Mouse (Mus musculus) layer of hippocampus, postnatal 10 days (tissue): ENCODE measurements around the gene Gm44503. TPM values are rescaled to one million over a fixed set of nuclear protein-coding genes. Genes with fewer than 3 reads are reported as not detected.

Experiments used
- DNase-seq, 2 experiments: peaks; one replicate each; pipeline ENCODE4 v3.0.0; 2021; ENCODE audit warnings: low spot score in 2 of 2
- long read RNA-seq: library from polyadenylated mRNA; stranded (forward); transcript quantifications from one replicate; pipeline ENCODE4 v2.0.0, GENCODE M21; 2023
- total RNA-seq, 2 experiments: library from RNA; stranded (reverse); gene quantifications; 2 replicates each; pipeline ENCODE4 v1.2.3; 2021

Gene Gm44503
- not detected for total RNA-seq
- long read RNA-seq, partial matches to known transcripts = 0 of 6 reads
- long read RNA-seq, other reads (novel, unspliced or antisense) = 6 of 6 reads

- DNase-seq = peak; percentile 69 to 79
These were observed at the start of gene Gm44503, which contains the start of gene Dyx1c1 for GRCm38 (mm10) chr9:72958521-72959450. Gene Gm44503 (plus strand): TSS chr9:72958852. Gene Dyx1c1 (plus strand): TSS chr9:72958785.

GRCm38 (mm10) chr9:72911381-72911780, 47.3 kb upstream of the Gm44503 start:
- no peak for DNase-seq

DNA sequence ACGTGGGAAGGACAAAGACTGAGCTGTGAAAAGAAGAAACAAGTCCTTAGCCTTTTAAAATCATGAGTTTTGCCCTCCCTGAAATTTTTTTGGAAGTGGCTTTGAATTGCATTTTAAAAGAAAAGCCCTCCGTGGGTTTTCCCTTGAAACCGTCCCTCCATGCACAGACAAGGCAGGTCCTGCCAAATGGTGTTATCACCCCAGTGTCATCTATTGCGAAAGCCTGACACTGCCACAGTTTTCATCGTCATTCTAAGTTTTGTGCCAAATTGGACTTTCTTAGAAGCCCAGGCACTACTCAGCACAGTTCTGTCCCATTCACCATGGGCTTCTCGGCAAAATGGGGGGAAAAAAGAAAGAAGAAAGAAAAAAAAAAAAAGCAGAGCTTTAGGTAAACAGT, 45.1 kb upstream of the Gm44503 start:
- no peak for DNase-seq

GRCm38 (mm10) chr9:72915728-72916127, 42.9 kb upstream of the Gm44503 start:
- no peak for DNase-seq

- no peak for DNase-seq
These were observed 35.6 kb upstream of the Gm44503 start for GRCm38 (mm10) chr9:72923068-72923467.

DNA sequence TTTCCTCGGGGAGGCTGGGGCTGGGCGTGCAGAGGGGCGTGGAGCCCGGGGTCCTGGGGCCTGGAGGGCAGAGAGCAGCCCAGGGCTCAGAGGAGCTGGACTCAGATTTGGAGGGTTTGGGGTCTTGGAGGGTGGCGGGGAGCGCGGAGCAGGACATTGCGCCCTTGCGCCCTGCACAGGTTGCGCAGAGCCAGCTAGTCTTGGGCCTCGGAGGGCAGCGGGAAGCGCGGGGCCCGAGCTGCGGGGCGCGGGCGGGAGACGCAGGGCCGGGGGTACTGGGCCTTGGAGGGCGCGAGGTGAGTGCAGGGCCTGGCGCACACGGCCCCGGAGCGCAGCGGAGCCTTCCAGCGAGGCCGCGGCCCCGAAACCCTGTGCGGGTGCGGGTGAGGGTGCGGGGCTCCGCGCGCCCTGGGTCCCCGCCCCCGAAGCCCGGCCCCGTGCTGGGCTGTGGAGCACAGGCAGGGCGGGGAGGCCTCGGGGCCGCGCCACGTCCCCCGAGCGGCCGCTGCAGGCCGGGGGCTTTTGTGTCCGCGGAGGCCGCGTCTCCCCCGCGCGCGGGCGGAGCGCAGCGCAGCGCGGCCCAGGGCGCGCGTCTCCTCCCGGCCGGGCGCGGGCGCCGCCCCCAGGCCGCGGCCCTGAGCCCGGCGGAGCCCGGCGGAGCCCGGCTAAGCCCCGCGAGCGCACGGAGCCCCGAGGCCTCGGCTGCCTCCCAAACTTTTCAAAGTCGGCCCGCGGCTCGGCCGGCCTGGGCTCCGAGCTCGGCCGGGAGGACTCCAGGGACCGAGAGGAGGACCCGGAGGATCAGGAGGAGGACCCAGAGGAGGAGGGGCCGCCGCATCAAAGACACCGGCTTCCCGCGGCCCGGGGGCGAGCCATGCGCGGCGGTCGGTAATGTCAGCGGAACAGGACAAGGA, 33.4 kb upstream of the Gm44503 start, which contains the start of gene Pygo1:
Pygo1 (plus strand) TSS at position 625 of the 914 bp plus-strand sequence.
- DNase-seq = peak; percentile 42 to 69

DNA sequence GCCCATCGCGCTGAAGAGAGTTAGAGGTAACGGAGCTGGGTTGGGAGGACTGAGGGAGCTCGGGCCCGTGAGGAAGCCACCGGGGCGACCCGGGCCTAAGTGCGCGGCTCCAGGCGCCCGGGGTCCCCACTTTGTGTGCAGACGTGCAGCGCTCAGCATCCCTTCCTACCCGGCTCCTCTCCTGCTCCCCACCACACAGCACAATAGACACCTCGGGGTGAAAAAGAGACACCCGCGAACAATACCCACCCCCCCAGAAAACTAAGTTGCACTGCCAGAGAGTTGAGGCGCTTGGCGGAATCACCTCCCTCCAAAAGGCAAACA, 32.8 kb upstream of the Gm44503 start:
- DNase-seq = peak in 1 of 2 experiments; percentile 55

DNA sequence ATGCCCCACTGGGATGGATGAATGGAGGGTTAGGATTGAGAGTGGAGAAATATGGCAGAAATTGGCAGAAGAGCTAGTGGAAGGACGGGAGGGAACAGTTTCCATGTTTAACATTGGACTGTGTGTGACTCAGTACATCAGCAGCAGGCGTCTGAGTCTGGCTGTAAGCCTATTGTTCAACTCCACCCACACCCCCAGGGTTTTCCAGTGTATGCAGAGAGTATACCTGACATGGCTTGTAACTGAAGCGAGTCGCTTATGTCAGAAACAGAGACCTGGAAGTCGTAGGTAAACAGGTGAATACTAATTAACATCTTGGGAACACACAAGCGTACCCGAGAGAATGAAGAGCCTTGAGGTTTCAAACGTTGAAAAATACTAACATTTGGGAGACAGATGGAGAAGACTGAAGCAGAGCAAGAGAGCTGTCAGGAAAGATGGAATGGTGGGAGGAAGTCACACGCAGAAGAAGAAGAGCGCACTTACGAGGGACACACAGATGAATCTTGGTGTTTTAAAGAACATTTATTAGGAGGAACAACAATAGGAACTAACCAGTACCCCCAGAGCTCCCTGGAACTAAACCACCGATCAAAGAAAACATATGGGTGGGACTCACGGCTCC, 27.4 kb upstream of the Gm44503 start:
- DNase-seq = peak; percentile 27 to 50

DNA sequence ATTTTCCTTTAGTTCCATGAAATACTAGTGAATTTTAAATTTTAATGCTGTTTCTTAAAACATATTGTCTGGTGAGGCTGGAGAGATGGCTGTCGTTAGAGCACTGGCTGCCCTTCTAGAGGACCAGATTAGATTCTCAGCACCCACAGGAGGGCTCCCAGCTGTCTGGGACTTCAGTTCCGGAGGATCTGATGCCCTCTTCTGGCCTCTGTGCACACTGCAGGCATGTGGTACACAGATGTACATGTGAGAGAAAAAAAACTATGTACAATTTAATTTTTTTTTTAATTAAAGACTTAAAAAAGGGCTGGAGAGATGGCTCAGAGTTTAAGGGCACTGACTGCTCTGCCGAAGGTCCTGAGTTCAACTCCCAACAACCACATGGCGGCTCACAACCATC, 23.3 kb upstream of the Gm44503 start:
- no peak for DNase-seq

DNA sequence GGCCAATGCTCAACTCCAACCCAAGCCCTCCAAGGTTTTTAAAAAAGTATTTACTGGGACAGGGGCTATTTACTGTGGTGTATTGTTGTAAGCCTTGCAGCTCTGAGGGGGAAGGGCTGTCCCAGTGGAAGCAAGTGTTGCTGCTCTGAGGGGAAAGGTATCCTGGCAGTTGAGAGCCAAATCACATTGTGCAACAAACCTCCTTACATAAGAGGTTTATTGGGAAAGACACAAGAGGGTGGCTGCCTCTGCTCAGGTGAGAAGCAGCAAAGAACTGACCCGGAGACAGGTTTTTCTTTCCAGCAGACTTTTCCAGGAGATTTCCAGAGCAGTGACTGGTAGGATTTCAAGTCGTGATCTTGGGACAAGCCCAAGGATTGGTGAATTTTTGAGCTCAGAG, 22.4 kb upstream of the Gm44503 start:
- DNase-seq = no peak

DNA sequence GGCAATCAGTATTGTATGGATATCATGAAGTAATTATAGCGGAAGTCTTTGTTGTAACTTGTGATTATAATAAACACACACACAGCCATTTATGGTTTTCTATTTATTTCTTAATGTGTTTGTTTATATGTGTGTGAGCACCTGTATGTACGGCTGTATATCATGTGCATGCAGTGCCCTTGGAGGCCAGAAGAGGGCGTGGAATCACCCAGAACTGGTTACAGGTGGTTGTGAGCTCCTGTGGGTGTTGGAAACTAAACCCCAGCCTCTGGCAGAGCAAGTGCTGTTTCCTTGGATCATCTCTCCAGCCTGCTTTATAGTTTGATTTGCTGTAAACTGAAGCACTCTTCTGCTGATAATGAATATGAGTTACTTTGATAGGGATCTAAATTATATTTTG, 15.2 kb upstream of the Gm44503 start:
- no peak for DNase-seq

- no peak for DNase-seq
These were observed 14.4 kb upstream of the Gm44503 start for GRCm38 (mm10) chr9:72944286-72944685.

- no peak for DNase-seq
These were observed 11.6 kb upstream of the Gm44503 start for GRCm38 (mm10) chr9:72947010-72947409.

- DNase-seq = no peak
These were observed 9.1 kb upstream of the Gm44503 start for GRCm38 (mm10) chr9:72949572-72949971.

- no peak for DNase-seq
These were observed 3.9 kb upstream of the Gm44503 start for GRCm38 (mm10) chr9:72954746-72955145.

DNA sequence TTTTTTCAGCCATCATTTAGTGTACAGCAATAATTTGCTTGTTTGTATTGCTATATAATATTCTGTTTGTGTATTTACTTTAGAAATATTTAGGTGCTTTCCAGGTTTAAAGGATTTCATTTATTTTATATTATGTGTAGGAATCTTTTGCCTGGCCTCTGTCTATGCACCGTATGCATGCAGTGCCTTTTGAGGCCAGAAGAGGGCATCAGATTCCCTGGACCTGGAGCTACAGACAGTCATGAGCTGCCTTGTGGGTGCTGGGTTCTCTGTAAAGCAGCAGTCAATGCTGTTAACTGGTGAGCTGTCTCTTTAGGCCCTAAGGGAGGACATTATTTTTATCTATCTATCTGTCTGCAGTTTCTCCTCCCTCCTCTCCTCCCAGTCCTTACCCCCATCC, 3.1 kb upstream of the Gm44503 start:
- peak in 1 of 2 experiments; percentile 56 for DNase-seq

- DNase-seq = no peak
These were observed 2.7 kb downstream of the Gm44503 start for GRCm38 (mm10) chr9:72961346-72961745.

- no peak for DNase-seq
These were observed 3.3 kb downstream of the Gm44503 start for GRCm38 (mm10) chr9:72961959-72962358.

DNA sequence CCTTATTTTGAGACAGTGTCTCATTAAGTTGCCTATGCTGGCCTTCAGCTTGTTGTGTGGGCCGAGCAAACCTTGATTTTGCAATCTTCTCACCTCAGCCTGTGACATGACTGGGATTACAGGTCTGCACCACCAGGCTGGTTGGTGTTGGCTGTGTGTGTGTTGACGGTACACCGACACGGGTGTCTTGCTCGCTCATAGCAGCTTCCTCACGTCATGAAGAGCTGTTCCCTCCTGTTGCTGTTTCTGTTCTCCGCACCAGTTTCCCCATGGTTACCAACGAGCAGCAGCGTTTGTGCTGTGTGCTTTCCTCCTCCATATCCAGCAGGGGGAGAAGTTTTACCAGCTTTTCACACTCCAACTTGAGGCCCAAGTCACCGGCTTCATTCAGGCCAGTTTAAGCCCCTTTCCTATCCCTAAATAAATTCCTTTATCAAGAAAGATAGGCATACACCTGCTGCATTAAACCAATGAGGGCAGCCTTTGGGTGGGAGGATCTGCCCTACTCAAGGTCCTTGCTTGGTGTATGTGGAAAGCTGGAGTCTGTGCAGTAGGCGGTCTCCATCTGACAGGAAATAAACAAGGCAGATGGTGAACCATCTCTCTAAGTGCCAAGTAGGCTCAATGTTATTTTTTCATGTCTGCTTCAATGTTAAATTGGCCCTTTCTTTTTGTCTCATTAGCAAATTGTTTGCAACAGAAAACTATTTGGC, 9.9 kb downstream of the Gm44503 start:
- peak; percentile 71 to 74 for DNase-seq

GRCm38 (mm10) chr9:72969874-72970273, 11.2 kb downstream of the Gm44503 start:
- no peak for DNase-seq

- DNase-seq = no peak
These were observed 13.8 kb downstream of the Gm44503 start for GRCm38 (mm10) chr9:72972435-72972834.
